Mouse (Mus musculus) gastrocnemius, postnatal 25 days (tissue): ENCODE measurements around the gene Gatd1. TPM values are rescaled to one million over a fixed set of nuclear protein-coding genes. Genes with fewer than 3 reads are reported as not detected.

Source experiments
- DNase-seq: peaks from one replicate; pipeline ENCODE4 v3.0.0; 2022
- total RNA-seq, 2 experiments: library from RNA; stranded (reverse); gene quantifications; 1 replicate in 1 of 2; 2 replicates in 1 of 2; pipeline ENCODE4 v1.2.3; 2021

Gatd1 gene
- total RNA-seq, 2 experiments from 2014 or later = 5.2 to 6.7 TPM

GRCm38 (mm10) chr7:141390326-141391259, 23.3 kb downstream of the Gatd1 start:
- DNase-seq = no peak

DNA sequence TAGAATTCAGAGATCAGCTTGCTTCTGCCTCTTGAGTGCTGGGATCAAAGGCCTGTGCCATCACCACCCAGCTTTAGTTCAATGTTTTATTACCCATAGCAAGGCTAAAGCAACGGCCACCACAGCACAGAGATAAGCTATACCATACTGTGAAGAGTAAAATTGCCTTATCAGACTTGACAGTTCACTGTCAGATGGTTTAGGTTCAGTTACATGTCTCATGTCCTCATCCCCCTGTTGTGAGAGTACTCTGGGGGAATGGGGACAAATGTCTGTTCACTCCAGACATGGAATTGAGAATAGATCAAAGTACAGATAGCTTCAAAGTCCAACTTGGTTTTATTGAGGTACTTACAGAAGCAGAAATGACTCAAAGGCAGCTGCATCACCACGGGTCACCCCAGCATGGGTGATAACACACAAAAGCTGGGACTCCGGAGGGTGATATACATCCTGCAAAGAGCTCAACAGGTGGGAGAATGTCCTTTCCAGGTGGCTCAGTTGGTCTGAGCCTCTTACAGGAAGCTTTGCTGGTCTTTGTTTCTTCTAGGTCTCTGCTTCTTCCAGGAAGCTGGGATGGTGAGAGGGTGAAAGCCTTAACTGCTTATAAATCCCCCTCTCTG, 25.3 kb downstream of the Gatd1 start:
- no peak for DNase-seq

DNA sequence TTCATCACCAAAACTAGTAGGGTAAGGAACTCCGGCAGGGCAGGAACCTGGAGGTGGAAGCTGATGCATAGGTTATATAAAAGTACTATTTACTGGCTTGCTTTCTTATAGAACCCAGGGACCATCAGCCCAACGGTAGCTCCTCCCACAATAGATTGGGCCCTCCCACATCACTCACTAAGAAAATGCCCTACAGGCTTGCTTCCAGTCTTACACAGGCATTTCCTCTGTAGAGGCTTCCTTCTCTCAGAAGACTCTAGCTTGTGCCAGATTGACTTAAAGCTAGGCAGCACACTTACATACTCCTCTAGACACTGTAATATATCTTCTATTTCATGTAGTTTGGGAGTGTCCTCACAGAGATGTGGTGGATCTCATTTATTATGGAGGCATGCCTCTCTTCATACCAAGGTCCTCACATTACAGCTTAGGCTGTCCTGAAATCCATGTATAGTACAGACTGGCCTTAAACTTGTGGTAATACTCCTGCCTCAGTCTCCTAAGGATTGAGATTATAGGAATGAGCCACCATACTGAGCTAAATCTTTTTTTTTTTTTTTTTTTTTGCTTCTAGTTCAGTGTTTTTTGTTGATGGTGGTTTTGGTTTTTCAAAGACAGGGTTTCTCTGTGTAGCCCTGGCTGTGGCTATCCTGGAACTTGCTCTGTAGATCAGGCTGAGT, 26.0 kb downstream of the Gatd1 start:
- no peak for DNase-seq

DNA sequence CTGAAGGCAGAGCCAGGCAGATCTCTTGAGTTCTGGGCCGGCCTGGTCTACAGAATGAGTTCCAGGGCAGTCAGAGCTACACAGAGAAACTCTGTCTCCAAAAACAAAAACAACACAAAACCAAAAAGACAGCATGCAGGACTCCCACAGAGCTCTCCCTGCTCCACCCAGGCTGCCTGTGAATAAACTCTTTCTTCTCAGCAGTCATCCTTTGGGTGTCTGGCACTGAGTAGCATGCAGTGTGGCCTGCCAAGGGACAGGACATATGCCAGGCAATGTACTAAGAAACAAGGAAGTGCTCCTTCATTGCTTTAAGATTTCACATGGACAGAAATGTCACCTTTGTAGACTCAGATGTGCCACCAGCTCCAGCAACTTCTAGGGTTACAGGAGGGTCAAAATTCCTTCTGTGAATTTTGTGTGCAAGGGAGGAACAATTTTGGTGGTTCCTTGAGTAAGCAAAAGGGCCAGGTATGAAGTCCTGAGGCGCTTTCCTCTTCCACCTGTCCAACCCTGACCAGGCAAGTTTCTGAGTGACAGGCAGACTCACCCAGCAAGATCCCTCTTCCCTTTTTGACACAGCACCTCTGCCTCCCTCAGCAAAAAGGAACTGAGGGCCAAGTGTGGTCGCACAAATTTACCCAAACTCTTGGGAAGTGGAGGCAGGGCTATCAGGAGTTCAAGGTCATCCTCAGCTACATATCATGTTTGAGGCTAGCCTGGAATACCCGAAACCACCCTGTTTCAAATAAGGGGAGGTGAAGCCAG, 32.7 kb downstream of the Gatd1 start:
- DNase-seq = no peak

GRCm38 (mm10) chr7:141379584-141379983, 34.4 kb downstream of the Gatd1 start:
- DNase-seq = no peak

DNA sequence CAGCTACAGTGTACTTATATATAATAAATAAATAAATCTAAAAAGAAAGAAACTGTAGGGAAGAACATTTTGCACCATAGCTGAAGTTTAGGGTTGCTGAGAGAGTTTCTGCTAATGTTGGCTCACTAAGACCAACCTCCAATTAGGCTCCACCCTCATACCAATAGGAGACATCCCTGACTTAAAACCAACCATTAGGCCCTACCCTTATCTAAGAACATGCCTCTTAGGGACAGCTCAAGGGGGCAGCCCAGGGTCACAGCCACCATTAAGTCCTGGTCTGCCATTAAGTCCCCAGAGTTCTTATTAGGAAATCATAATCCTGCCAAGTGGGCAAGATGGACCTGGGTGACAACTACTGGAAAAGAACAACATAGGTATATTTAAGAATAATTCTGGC, 39.5 kb downstream of the Gatd1 start:
- DNase-seq = no peak

- no peak for DNase-seq
Observed at GRCm38 (mm10) chr7:141373611-141374010, 40.3 kb downstream of the Gatd1 start.

GRCm38 (mm10) chr7:141371942-141372595, 41.9 kb downstream of the Gatd1 start:
- no peak for DNase-seq

DNA sequence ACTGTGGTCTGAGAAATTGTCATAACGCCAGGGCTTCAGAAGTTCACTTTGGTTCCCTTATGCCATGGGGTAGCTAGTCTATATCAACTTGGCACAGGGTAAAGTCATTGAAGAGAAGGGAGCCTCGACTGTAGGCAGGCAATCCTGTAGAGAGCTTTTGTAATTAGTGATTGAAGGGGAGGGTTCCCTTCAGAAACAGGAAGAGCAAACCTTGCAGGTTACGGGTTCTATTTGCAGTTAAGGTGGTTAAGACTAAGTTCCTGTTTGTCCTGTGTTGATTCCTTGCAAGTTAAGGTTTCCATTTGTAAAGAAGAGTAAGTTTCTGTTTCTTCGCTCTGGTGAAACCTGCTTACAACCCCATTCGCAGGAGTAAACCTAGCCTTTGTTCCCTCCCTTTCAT, 44.0 kb downstream of the Gatd1 start:
- DNase-seq = no peak

DNA sequence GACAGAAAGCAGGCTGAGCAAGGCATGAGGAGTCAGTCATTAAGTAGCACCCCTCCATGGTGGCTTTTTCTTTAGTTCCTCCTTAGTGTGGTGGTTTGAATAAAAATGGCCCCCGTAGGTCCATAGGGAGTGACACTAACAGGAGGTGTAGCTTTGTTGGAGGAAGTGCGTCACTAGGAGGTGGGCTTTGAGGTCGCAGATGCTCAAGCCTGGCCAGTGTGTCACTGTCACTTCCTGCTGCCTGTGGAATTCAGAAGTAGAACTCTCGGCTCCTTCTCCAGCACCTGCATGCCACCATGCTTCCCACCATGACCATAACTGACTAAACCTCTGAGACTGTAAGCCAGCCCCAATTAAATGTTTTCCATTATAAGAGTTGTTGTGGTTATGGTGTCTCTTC, 46.6 kb downstream of the Gatd1 start:
- DNase-seq = no peak

DNA sequence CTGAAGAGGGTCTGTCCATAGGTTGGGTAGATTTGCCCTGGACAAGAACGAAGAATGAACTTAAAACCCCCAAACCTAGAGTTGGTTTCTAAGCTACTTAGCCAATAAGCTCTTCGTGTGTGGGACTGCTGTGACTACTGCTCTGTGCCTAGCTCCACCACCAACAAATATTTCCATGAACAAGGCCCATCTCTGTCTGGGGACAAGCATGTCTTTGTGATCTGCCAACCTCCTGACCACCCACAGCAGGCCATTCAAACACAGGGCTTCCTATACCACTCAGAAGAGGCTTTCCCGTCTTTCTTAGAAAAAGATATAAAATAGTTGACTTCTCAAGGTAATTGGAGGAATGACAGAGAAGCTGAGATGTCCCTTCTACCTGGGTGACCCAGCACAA, 48.9 kb downstream of the Gatd1 start:
- DNase-seq = no peak

DNA sequence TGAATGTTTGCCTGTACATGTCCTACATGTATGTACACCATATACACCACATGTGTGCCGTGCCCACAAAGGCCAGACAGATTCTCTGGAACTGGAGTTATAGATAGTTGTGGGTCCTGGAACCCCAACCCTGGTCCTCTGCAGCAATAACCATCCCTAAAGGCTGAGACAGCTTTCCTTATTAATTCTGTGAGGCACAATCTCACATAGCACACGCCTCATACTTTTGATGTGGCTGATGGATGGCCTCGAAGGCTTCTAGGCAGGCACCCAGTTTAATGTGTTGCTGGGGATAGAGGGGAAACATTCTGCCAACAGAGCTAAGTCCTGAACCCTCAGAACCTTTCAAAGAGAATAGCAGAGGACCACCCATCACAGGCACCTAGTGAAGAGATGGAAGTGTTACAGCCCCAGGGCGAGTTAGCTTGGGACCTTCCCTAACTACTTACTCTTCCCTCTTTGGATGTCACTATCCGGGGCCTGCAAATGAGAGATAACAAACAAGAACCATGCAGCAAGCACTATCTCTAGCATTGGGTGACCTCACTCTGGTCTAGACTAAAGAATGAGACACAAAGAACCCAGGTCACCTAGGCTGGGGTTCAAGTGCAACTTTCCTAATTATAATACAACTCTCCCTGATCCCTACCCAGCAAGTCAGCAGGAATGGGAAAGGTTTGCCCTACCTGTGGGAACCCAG, 49.4 kb downstream of the Gatd1 start:
- no peak for DNase-seq

- DNase-seq = no peak
Observed at GRCm38 (mm10) chr7:141363752-141364125, 50.2 kb downstream of the Gatd1 start.

DNA sequence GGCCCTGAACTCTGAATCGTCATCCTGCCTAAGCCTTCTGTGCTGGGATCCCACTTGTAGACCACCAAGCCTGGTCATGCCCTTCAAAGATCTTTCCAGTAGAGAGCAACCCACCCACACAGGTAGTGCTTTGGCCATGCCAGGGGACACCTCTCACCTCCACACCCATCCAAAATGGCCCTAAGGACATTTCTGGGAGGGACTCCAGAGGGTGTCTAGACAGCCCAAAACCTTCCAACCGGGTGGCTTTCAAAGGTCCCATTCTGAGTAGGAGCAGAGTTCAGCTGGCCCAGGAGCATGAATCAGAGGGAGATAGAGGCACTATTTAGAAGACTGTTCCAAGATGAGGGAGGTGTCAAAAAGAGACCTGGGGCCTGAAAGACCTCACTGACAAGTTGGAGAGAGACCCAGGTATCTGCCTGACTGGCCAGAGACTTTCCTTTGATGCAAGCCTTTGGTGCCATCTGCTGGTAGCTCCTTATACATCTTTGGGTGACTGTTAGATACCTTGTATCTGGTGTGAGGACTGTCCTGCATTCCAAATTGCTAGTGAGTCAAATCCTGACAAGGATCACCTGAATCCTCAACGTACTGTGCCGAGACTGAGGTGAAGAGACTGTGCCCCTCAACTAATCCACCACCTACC, 50.7 kb downstream of the Gatd1 start:
- DNase-seq = peak; percentile 50

DNA sequence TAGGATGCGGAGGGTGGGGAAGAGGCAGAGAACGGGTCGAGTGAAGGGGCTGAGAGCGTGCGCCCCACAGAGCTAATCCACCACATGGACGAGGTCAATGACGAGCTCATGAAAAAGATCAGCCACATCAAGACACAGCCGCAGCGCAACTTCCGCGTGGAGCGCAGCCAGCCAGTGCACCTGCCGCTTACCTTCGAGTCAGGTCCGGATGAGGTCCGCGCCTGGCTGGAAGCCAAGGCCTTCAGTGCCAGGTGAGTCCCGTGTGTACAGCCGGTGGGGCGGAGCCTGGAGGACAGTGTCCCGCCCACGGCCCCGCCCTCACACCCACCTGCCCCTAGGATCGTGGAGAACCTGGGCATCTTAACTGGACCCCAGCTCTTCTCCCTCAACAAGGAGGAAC, 52.4 kb downstream of the Gatd1 start:
- no peak for DNase-seq

Other genes with a start within 250 kb of the Gatd1 start
- gene Rnh1, start 241.3 kb downstream of the Gatd1 start, total RNA-seq = 10 to 100 TPM; 38.8 to 51.5 TPM
- gene Hras, start 220.1 kb downstream of the Gatd1 start, total RNA-seq = 100 to 1,000 TPM; 150 TPM
- gene Lrrc56, start 220.0 kb downstream of the Gatd1 start, total RNA-seq = 1 to 10 TPM; 1.4 to 2.5 TPM
- gene Lmntd2, start 200.1 kb downstream of the Gatd1 start, total RNA-seq = not detected
- gene Rassf7, start 198.3 kb downstream of the Gatd1 start, total RNA-seq = 1 to 10 TPM in 1 of 2 experiments, under 1 TPM in 1; 0.38 to 1.1 TPM
- 10 to 100 TPM; 17.3 to 21.4 TPM for gene Phrf1, start 185.4 kb downstream of the Gatd1 start, total RNA-seq
- 1 to 10 TPM; 1.1 to 1.2 TPM for gene Irf7, start 147.7 kb downstream of the Gatd1 start, total RNA-seq
- gene Cdhr5, start 137.3 kb downstream of the Gatd1 start, total RNA-seq = under 1 TPM; 0.16 to 0.28 TPM
- under 1 TPM in 1 of 2 experiments, not detected in 1; 0.56 TPM for gene Sct, start 135.0 kb downstream of the Gatd1 start, total RNA-seq
- gene Drd4, start 122.1 kb downstream of the Gatd1 start, total RNA-seq = under 1 TPM in 1 of 2 experiments, not detected in 1; 0.23 TPM
- 10 to 100 TPM; 11.2 to 11.7 TPM for gene Deaf1, start 86.4 kb downstream of the Gatd1 start, total RNA-seq
- gene Tmem80, start 86.4 kb downstream of the Gatd1 start, total RNA-seq = 10 to 100 TPM; 11.0 to 11.5 TPM
- 1 to 10 TPM; 1.5 to 2.1 TPM for gene Eps8l2, start 75.3 kb downstream of the Gatd1 start, total RNA-seq
- 10 to 100 TPM; 78.9 to 91.3 TPM for gene Taldo1, start 21.9 kb downstream of the Gatd1 start, total RNA-seq
- under 1 TPM; 0.38 to 0.75 TPM for gene Cend1, start 15.4 kb upstream of the Gatd1 start, total RNA-seq
- gene Slc25a22, start 23.8 kb upstream of the Gatd1 start, total RNA-seq = 10 to 100 TPM; 17.1 to 32.9 TPM
- gene Pidd1, start 29.9 kb upstream of the Gatd1 start, total RNA-seq = under 1 TPM; 0.18 to 0.75 TPM
- gene Rplp2, start 33.2 kb upstream of the Gatd1 start, total RNA-seq = 100 to 1,000 TPM; 531 to 541 TPM
- gene Pnpla2, start 41.1 kb upstream of the Gatd1 start, total RNA-seq = 100 to 1,000 TPM; 265 to 357 TPM
- gene Cracr2b, start 47.0 kb upstream of the Gatd1 start, total RNA-seq = 1 to 10 TPM; 3.9 to 7.0 TPM
- 10 to 100 TPM; 67.7 to 87.4 TPM for gene Cd151, start 53.3 kb upstream of the Gatd1 start, total RNA-seq
- 10 to 100 TPM; 55.2 to 56.0 TPM for gene Polr2l, start 61.0 kb upstream of the Gatd1 start, total RNA-seq
- 10 to 100 TPM in 1 of 2 experiments, 1 to 10 TPM in 1; 5.6 to 16.5 TPM for gene Tspan4, start 61.1 kb upstream of the Gatd1 start, total RNA-seq
- 10 to 100 TPM; 14.5 to 18.4 TPM for gene Chid1, start 125.7 kb upstream of the Gatd1 start, total RNA-seq
- gene Ap2a2, start 148.0 kb upstream of the Gatd1 start, total RNA-seq = 10 to 100 TPM; 42.9 to 45.5 TPM
- gene Muc6, start 241.2 kb upstream of the Gatd1 start, total RNA-seq = not detected